Mouse (Mus musculus) forebrain, embryonic 11.5 days (tissue): ENCODE measurements around the gene Syne3. TPM values are rescaled to one million over a fixed set of nuclear protein-coding genes. Genes with fewer than 3 reads are reported as not detected.
A peak's percentile ranks its signal among the peaks of the same experiment; 100 is the strongest.

Source experiments
- ATAC-seq: fragments of 200-750 bp; cut with Nextera tagmentation; replicated peaks from 2 replicates; pipeline ENCODE4 v1.8.0; 2017; ENCODE audit warnings: moderate TSS enrichment; ENCODE audit not compliant: low FRiP score
- DNase-seq: peaks from one replicate; pipeline ENCODE4 v3.0.0-alpha.2; 2017; ENCODE audit warnings: low spot score
- H3K27ac ChIP-seq: fragments of 300-500 bp; sonication (generic); 2 replicates; pipeline ENCODE4 v1.5.1; 2014; ENCODE audit warnings: low read depth, low read length
- H3K27me3 ChIP-seq: fragments of 300-500 bp; sonication (generic); 2 replicates; pipeline ENCODE4 v1.6.1; 2014; ENCODE audit warnings: mild to moderate bottlenecking, low read length, mixed read lengths; ENCODE audit not compliant: control insufficient read depth, insufficient read depth
- H3K36me3 ChIP-seq: fragments of 300-500 bp; sonication (generic); 2 replicates; pipeline ENCODE4 v1.6.1; 2014; ENCODE audit warnings: mild to moderate bottlenecking, low read length, moderate library complexity, mixed read lengths; ENCODE audit not compliant: control insufficient read depth, insufficient read depth
- H3K4me1 ChIP-seq: fragments of 300-500 bp; sonication (generic); replicated peaks from 2 replicates; pipeline ENCODE4 v1.6.1; 2014; ENCODE audit warnings: low read length, mixed read lengths; ENCODE audit not compliant: control insufficient read depth, insufficient read depth
- H3K4me2 ChIP-seq: fragments of 300-500 bp; sonication (generic); 2 replicates; pipeline ENCODE4 v1.6.1; 2014; ENCODE audit warnings: low read depth, mild to moderate bottlenecking, low read length, moderate library complexity, mixed read lengths; ENCODE audit not compliant: severe bottlenecking
- H3K4me3 ChIP-seq: fragments of 300-500 bp; sonication (generic); 2 replicates; pipeline ENCODE4 v1.5.1; 2014; ENCODE audit warnings: low read depth, low read length
- H3K9ac ChIP-seq: fragments of 300-500 bp; sonication (generic); 2 replicates; pipeline ENCODE4 v1.6.1; 2014; ENCODE audit warnings: low read length
- H3K9me3 ChIP-seq: fragments of 300-500 bp; sonication (generic); 2 replicates; pipeline ENCODE4 v1.6.1; 2016; ENCODE audit warnings: low read length, mixed read lengths; ENCODE audit not compliant: control insufficient read depth
- WGBS: fragments of 180-500 bp; shearing (Covaris S2); extraction: QIAGEN DNeasy Blood & Tissue Kit; methylation state at CpG from one replicate; pipeline ENCODE4 v1.1.7; 2014; 5-methylcytosine and 5-hydroxymethylcytosine counted together
- polyA plus RNA-seq: library from polyadenylated mRNA; unstranded; fragments of >200 nt; fragmentation: Nextera tagmentation; extraction: Ambion mirVana; gene quantifications from 2 replicates; pipeline ENCODE4 v1.2.1, GENCODE M21; 2014

Syne3 gene
- polyA plus RNA-seq, result 0.20 and 0.28 TPM in 2 replicates

- DNase-seq (peak; percentile 72), ATAC-seq (peak; percentile 80)
- H3K9ac ChIP-seq, result peak within 1 kb of the TSS; percentile 45; the same call in 1 of the 2 replicates
- peak within 1 kb of the TSS; percentile 51 for H3K4me3 ChIP-seq
- H3K27me3 ChIP-seq, result peaks cover 17% of the 10 kb centered on the region
- H3K9me3 ChIP-seq, result no peaks in the 10 kb centered on the region; the same call in 1 of the 2 replicates
- WGBS, result under 1% methylated on average over 66 of the region's 66 CpGs
- no peak within 1 kb of the TSS for H3K27ac ChIP-seq
- no peaks in the 10 kb centered on the region for H3K36me3 ChIP-seq
- peak within 1 kb of the TSS; percentile 98 for H3K4me2 ChIP-seq
- peaks cover 8% of the 10 kb centered on the region; the same call in 1 of the 2 replicates for H3K4me1 ChIP-seq
Measured at GRCm38 (mm10) chr12:105009370-105010212, at the start of gene Syne3. TSS of gene Syne3 (minus strand) at chr12:105009809.

- Histone ChIP-seq H3K4me3 (no peak overlapping the region), H3K27me3 (no peaks in the 10 kb centered on the region), H3K9ac (no peak overlapping the region), H3K4me2 (no peak overlapping the region), H3K9me3 (no peaks in the 10 kb centered on the region), H3K27ac (no peak overlapping the region), H3K36me3 (no peaks in the 10 kb centered on the region), H3K4me1 (no peaks in the 10 kb centered on the region)
- no peak for ATAC-seq
- DNase-seq, result no peak
- 85% methylated on average over 6 of the region's 6 CpGs for WGBS
Measured at GRCm38 (mm10) chr12:105055308-105055707, 45.7 kb upstream of the Syne3 start.

GRCm38 (mm10) chr12:105054041-105054440 lies 44.4 kb upstream of the Syne3 start:
- ATAC-seq (no peak), DNase-seq (no peak)
- H3K4me2 ChIP-seq, result no peak overlapping the region
- no peak overlapping the region for H3K9ac ChIP-seq
- H3K36me3 ChIP-seq, result no peaks in the 10 kb centered on the region
- H3K4me3 ChIP-seq, result no peak overlapping the region
- no peak overlapping the region for H3K27ac ChIP-seq
- no peaks in the 10 kb centered on the region for H3K9me3 ChIP-seq
- 94% methylated on average over 15 of the region's 15 CpGs for WGBS
- H3K27me3 ChIP-seq, result no peaks in the 10 kb centered on the region
- no peaks in the 10 kb centered on the region for H3K4me1 ChIP-seq

GRCm38 (mm10) chr12:105050898-105051297 lies 41.3 kb upstream of the Syne3 start:
- no peak overlapping the region for H3K27ac ChIP-seq
- 20% methylated on average over 4 of the region's 4 CpGs for WGBS
- H3K9me3 ChIP-seq, result no peaks in the 10 kb centered on the region; the same call in 1 of the 2 replicates
- H3K27me3 ChIP-seq, result no peaks in the 10 kb centered on the region
- ATAC-seq (no peak), DNase-seq (peak; percentile 79)
- H3K36me3 ChIP-seq, result no peaks in the 10 kb centered on the region
- peaks cover 2% of the 10 kb centered on the region; the same call in 1 of the 2 replicates for H3K4me1 ChIP-seq
- no peak overlapping the region for H3K4me2 ChIP-seq
- no peak overlapping the region for H3K4me3 ChIP-seq
- H3K9ac ChIP-seq, result no peak overlapping the region

GRCm38 (mm10) chr12:105049813-105050212 lies 40.2 kb upstream of the Syne3 start:
- ATAC-seq, result no peak
- H3K4me3 ChIP-seq, result no peak overlapping the region
- no peak overlapping the region for H3K9ac ChIP-seq
- H3K27ac ChIP-seq, result no peak overlapping the region
- H3K36me3 ChIP-seq, result no peaks in the 10 kb centered on the region
- no peak overlapping the region for H3K4me2 ChIP-seq
- WGBS, result 81% methylated on average over 12 of the region's 12 CpGs
- H3K4me1 ChIP-seq, result peaks cover 2% of the 10 kb centered on the region; the same call in 1 of the 2 replicates
- no peaks in the 10 kb centered on the region for H3K27me3 ChIP-seq
- H3K9me3 ChIP-seq, result no peaks in the 10 kb centered on the region; the same call in 1 of the 2 replicates
- DNase-seq, result no peak

GRCm38 (mm10) chr12:105048301-105048863 lies 38.8 kb upstream of the Syne3 start:
- no peaks in the 10 kb centered on the region for H3K36me3 ChIP-seq
- no peak overlapping the region for H3K27ac ChIP-seq
- peaks cover 2% of the 10 kb centered on the region; the same call in 1 of the 2 replicates for H3K4me1 ChIP-seq
- H3K4me3 ChIP-seq, result no peak overlapping the region
- no peaks in the 10 kb centered on the region; the same call in 1 of the 2 replicates for H3K9me3 ChIP-seq
- no peak overlapping the region for H3K4me2 ChIP-seq
- no peaks in the 10 kb centered on the region for H3K27me3 ChIP-seq
- ATAC-seq, result no peak
- DNase-seq, result no peak
- 0 out of 2 replicates have a peak overlapping the region, but pooled peaks have one; percentile 16 for H3K9ac ChIP-seq
- 42% methylated on average over 17 of the region's 17 CpGs for WGBS

- Histone ChIP-seq H3K27ac (no peak overlapping the region), H3K27me3 (no peaks in the 10 kb centered on the region), H3K4me1 (peaks cover 5% of the 10 kb centered on the region; the same call in 1 of the 2 replicates), H3K4me3 (no peak overlapping the region), H3K9me3 (no peaks in the 10 kb centered on the region; the same call in 1 of the 2 replicates), H3K36me3 (no peaks in the 10 kb centered on the region; the same call in 1 of the 2 replicates), H3K9ac (no peak overlapping the region), H3K4me2 (no peak overlapping the region)
- 89% methylated on average over 9 of the region's 9 CpGs for WGBS
- ATAC-seq (no peak), DNase-seq (no peak)
Measured at GRCm38 (mm10) chr12:105044775-105045174, 35.2 kb upstream of the Syne3 start.

GRCm38 (mm10) chr12:105043081-105043480 lies 33.5 kb upstream of the Syne3 start:
- Histone ChIP-seq H3K4me1 (peaks cover 3% of the 10 kb centered on the region; the same call in 1 of the 2 replicates), H3K4me3 (no peak overlapping the region), H3K4me2 (no peak overlapping the region), H3K36me3 (no peaks in the 10 kb centered on the region; the same call in 1 of the 2 replicates), H3K9ac (no peak overlapping the region), H3K9me3 (no peaks in the 10 kb centered on the region; the same call in 1 of the 2 replicates), H3K27ac (no peak overlapping the region), H3K27me3 (no peaks in the 10 kb centered on the region)
- DNase-seq (no peak), ATAC-seq (no peak)
- 89% methylated on average over 5 of the region's 5 CpGs for WGBS
